Mouse (Mus musculus): ENCODE measurements around the gene Grin2c.

Gene Grin2c

GRCm38 (mm10) chr11:115265771-115266399 lies 1.2 kb downstream of the Grin2c start:
- no peak for DNase-seq (ENCODE audit: low spot score)

GRCm38 (mm10) chr11:115264862-115265668 lies 2.0 kb downstream of the Grin2c start:
- no peak for DNase-seq (ENCODE audit: low spot score)

DNA sequence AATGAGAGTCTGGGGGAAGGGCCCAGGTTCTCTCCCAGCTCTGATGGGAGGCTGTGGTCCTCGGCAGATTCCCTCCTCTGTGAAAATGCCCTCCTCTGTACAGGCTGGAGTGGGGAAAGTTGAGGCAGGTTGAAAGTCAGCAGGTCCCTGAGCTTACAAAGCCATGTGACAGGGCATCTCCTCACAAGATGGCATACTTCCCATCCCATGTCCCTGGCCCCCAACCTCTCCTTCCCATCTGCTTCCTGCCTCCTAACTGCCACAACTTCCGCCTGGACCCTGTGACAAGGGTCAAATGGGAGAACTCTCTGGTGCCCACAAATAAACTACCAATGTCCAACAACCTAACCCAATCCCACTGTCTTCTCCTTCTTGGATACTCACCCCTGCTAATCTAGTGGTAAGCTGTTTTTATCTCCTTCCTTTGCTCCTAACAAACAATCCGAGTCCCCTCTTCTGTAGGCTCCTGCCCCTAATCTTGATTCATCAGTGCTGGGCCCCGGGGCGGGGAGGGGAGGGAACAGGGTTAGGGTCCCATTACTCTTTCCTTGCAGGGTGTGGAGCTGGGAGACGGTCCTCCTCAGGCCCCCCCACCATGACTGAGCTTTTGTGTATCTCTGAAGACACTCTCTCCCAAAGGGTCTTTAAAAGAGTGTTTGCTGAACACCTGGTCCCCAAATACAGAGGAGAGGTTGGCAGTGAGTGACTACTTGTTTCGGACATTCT lies 2.7 kb downstream of the Grin2c start:
- no peak for DNase-seq (ENCODE audit: low spot score)

DNA sequence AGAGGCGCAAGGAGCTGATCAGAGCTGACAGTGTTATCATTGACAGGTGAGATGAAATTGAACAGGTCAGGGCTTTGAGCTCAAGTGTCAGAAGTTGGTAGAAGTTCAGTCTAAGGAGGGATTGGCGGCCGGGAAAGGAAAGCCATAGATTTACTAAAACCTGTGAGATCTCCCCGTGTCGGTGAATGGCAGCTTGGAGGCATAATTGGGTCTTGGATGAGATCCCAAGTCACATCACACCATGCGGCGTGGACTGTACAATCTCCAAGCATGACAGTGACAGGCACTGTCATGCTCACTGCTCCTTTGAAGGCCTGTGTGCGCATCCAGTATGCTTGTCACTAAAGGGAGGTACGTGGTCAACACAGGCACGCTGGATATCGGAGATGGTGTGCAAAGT lies 4.1 kb downstream of the Grin2c start:
- no peak for DNase-seq (ENCODE audit: low spot score)

DNA sequence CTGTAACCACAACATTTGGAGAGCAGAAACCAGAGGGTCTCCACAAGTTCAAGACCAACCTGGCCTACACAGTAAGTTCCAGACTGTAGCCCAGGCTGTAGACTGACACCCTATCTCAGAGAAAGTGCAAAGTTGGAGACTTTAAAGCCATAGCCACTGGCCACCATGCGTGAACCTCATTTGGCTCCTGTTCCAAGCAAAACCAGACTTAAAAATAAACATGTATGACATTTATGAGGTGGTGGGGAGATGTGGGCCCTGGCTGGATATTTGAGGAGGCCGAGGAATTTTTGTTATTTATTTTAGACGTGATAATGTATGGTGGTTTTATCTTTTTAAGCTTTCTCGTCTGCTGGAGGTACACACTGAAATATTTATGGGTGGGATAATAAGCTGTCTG lies 7.9 kb downstream of the Grin2c start:
- DNase-seq (ENCODE audit: low spot score), result no peak

- peak; percentile 60 for DNase-seq (ENCODE audit: low spot score)
Measured at GRCm38 (mm10) chr11:115257775-115258510, 9.1 kb downstream of the Grin2c start.

DNA sequence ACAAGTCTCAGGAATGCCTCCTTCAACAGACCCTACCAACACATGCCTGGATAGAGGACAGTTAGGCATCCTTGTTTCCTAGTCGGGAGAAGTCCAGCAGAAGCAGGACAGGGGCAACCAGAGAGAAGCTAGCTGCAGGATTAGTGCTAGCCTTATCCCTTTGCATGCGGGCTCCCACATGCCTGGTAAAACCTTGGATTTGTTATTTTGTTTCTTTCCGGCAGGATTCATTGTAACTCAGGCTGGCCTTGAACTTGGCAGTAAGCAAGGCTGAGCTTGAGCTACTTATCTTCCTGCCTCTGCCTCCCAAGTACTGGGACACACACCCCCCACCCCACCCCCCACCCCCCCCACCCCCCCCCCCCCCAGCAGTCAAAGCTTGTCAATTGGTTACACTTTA lies 15.8 kb downstream of the Grin2c start:
- DNase-seq (ENCODE audit: low spot score), result peak; percentile 83

GRCm38 (mm10) chr11:115250405-115251090 lies 16.5 kb downstream of the Grin2c start:
- no peak for DNase-seq (ENCODE audit: low spot score)

- no peak for DNase-seq (ENCODE audit: low spot score)
Measured at GRCm38 (mm10) chr11:115249721-115250404, 17.2 kb downstream of the Grin2c start.

- no peak for DNase-seq (ENCODE audit: low spot score)
Measured at GRCm38 (mm10) chr11:115247945-115248344, 19.1 kb downstream of the Grin2c start.

DNA sequence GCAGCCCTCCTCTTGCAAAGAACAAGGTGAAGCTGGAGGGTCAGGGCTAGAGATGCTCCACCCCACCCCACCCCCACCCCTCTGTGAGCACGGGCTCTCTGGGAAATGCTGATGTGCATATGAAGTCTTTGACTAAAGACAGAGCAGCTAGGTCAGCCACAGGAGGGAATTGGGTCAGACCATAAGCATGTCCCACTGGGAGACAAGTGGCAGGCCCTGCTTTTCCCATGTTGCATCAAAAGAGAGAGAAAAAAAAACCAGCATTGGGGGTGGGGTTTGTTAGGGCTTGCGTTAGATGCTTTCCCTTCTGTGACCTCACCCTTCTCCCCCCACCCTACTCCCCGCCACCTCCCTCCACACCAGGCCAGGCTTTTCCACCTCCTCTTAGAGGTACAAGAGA lies 19.8 kb downstream of the Grin2c start:
- no peak for DNase-seq (ENCODE audit: low spot score)

DNA sequence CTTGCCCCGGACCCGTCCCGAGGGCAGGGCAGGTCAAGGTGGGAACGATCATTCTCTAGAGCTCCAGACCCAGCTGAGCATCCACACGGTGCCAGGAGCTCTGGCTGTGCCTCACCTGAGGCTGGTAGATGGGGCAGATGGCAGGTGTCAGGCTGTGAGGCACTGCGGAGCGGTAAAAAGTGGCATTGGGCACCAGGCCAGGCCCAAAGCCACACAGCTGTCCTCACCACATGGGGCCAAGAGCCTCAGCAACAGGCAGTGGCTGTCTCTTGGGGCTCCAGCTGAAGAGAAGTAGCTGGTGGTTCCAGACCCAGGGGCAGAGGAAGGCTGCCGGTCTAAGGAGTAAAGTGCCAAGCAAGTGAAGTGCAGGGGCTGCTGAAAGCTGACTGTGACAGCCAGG lies 20.7 kb downstream of the Grin2c start:
- no peak for DNase-seq (ENCODE audit: low spot score)

DNA sequence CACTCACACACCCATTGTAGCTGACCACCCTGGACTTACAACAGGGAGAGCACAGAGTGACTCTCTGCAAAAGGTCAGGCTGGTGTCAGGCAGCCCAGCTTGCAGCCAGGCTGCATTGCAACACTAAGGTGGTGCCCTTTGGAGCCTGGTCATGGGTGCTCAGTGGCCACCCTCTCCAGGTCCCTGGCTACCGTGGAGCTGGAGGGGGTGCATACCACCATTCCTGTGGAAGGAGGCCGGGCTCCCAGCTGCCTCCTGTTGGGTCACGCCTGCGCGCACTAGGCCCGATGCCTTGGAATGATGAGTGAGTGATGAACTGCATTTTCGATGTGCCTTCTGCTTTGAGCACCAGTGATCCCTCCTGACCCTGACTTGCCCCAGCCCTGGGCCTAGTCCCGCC lies 22.2 kb downstream of the Grin2c start:
- DNase-seq (ENCODE audit: low spot score), result no peak

DNA sequence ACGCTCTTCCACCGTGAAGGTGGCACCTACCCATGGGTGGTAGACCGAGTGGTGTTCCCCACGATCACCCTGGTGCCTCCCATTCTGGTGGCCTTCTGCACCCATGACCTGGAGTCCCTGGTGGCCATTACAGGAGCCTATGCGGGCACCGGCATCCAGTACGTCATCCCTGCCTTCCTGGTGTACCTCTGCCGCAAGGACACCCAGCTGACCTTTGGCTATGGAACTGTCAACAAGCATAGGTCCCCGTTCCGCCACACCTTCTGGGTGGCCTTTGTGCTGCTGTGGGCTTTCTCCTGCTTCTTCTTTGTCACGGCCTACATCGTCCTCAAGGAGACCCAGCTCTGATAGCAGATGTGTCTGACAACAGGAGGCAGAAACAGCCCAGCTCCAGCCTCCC lies 23.3 kb downstream of the Grin2c start:
- no peak for DNase-seq (ENCODE audit: low spot score)

DNA sequence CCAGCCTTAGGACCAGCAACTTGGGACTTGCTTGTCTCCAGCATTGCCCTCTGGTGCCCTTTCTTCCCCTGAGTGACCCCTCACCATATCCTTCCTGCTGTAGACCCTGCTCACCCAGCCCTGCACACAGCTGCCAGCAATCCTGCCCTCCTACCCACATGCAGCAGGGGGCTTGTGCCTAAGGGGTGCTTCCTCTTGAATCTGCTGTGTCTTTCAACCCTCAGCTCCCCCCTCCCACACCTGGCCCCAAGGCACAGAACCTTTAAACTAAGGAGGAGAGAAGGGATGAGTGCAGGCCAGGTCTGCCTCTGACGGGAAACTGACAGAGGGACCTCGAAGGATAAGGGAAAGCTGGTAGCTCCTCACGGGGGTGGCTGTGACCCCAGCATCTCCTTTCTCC lies 24.3 kb downstream of the Grin2c start:
- no peak for DNase-seq (ENCODE audit: low spot score)

GRCm38 (mm10) chr11:115241402-115241801 lies 25.6 kb downstream of the Grin2c start:
- DNase-seq (ENCODE audit: low spot score), result no peak

- DNase-seq (ENCODE audit: low spot score), result no peak
Measured at GRCm38 (mm10) chr11:115236570-115236969, 30.5 kb downstream of the Grin2c start.

DNA sequence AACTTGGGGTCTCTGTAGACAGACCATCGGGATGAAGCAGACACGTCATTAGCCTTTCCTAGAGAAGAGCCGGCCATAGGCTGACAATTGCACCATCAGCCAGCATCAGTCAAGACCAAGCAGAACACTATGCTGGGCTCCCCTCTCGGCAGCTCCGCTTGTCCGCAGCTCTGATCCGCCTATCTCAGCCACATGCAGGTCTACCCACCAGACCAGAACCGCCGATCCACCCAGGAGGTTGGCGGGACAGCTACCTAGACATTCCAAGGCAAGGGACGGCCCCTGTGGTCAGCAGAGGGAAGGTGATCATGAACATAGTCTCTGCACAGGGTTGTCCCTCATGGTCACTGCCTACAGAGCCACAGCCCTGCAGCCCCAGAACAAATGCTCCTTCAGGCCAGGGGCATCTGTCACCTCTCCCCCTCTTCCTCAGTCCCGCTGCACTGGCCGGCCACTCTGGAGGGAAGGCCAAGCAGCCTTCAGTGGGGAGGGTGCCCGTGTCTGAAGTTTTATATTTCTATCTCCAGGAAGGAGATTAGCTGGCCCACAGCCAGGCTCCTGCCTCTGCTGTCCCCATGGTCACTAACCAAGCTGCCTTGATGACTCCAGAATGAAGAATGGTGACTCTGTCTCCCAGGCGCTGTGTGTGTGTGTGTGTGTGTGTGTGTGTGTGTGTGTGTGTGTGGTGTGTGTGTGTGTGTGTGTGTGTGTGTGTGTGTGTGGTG lies 32.6 kb downstream of the Grin2c start:
- DNase-seq (ENCODE audit: low spot score), result no peak

GRCm38 (mm10) chr11:115233526-115234290 lies 33.3 kb downstream of the Grin2c start:
- no peak for DNase-seq (ENCODE audit: low spot score)

GRCm38 (mm10) chr11:115232889-115233288 lies 34.2 kb downstream of the Grin2c start:
- no peak for DNase-seq (ENCODE audit: low spot score)
